Mouse (Mus musculus): Measurements from ENCODE around the gene Pnmal2. TPM values are rescaled to one million over a fixed set of nuclear protein-coding genes. Genes with fewer than 3 reads are reported as not detected.

Pnmal2 gene
- polyA plus RNA-seq, 2 experiments: 13.9 to 18.8 TPM

DNA sequence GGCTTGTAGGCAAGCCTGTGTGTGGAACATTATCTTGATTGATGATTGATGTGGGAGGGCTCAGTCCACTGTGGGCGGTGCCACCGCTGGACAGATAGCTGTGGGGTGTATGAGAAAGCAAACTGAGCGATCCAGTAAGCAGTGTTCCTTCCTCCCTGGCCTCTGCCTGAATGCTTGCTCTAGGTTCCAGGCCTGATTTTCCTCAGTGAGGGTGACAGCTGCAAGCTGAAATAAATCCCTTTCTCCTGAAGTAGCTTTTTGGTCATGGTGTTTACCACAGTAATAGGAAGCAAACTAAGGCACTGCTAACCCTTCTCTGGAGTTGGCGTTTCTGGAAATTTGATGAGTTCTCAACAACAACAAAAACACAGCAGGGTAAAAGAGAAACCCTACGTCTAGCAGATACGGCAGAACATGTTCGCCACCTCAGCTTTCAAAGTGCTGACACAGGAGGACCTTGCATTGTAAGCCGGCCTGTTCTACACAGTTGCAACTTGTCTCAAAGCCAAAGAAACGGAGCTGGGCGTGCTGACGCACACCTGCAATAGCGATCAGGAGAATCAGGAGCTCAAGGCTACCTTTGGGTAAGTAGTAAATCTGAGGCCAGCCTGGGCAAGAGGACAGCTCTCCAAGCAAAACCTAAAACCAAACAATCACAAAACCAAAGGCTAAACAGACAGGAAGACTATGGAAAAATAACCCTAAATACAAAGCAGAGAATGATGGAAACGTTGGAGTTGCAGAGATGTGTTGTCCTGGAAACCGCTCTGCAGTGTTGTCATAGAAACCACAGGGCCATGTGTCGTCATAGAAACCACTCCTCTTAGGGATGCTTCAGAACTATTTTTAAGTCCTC lies 12.2 kb downstream of the Pnmal2 start:
- WGBS: 58% methylated on average over 15 of the region's 15 CpGs
- Histone ChIP-seq H3K9me3 (ENCODE audit: control insufficient read depth, low read length) (no peaks in the 10 kb centered on the region), H3K36me3 (ENCODE audit: control insufficient read depth, insufficient read depth, low read length) (no peaks in the 10 kb centered on the region), H3K9ac (ENCODE audit: low read depth, low read length, severe bottlenecking) (no peak overlapping the region), H3K27ac (replicated peaks; ENCODE audit: low read depth, low read length) (no peak overlapping the region), H3K27me3 (ENCODE audit: control insufficient read depth, insufficient read depth, low read length) (no peaks in the 10 kb centered on the region), H3K4me1 (ENCODE audit: control insufficient read depth, insufficient read depth, low read length) (no peaks in the 10 kb centered on the region), H3K4me3 (replicated peaks; ENCODE audit: low read length) (no peak overlapping the region), H3K4me2 (replicated peaks; ENCODE audit: low read depth, low read length, severe bottlenecking) (no peak overlapping the region)
- DNase-seq (ENCODE audit: low spot score) (no peak), ATAC-seq (ENCODE audit: low FRiP score, low read depth) (no peak; the same call in 1 of the 2 replicates)
- TF ChIP-seq POLR2A (IDR thresholded peaks at IDR 0.05; ENCODE audit: borderline replicate concordance, extremely low read depth, insufficient read depth, insufficient read length): no peak

DNA sequence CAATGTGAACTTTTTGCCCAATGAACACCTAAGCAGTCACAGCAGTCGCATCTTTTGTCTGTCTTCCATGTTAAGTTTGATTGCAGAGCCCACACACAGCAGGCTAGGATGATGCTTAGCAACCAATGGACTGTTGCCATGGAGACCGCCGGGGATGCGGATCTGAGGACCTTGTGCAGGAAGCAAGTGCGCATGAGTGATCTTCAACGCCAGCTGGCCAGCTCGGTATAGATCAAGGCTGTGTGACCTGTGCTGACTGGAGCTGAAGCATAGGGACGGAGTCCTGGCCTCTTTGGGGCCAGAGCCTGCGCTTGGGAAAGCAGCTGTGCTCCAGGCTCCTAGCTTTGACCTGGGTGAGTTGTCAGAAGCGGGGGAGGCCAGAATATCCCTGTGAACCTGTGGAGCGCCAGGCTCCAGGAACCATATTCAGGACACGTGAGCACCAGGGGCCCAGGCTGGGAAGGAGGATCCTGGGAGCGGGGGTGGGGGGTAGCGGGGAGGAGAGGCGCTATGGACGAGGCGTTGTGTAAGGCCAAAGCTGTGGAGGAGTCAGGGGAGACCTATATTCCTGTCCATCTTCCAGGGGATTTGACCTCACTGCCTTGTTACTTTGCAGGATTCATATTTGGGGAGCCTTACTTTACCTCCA lies 15.2 kb downstream of the Pnmal2 start, which contains the start of gene Pnmal1:
Gene Pnmal1, plus strand, starts transcription at position 141 of the 649 bp plus-strand sequence.
- no peak for DNase-seq (ENCODE audit: low spot score)
- WGBS: 23% methylated on average over 17 of the region's 17 CpGs
- Histone ChIP-seq H3K27ac (replicated peaks; ENCODE audit: low read depth, low read length) (no peak within 1 kb of the TSS), H3K36me3 (ENCODE audit: control insufficient read depth, insufficient read depth, low read length) (no peaks in the 10 kb centered on the region), H3K27me3 (ENCODE audit: control insufficient read depth, insufficient read depth, low read length) (no peaks in the 10 kb centered on the region), H3K4me3 (replicated peaks; ENCODE audit: low read length) (no peak within 1 kb of the TSS), H3K4me2 (replicated peaks; ENCODE audit: low read depth, low read length, severe bottlenecking) (peak within 1 kb of the TSS; percentile 24; the same call in 1 of the 2 replicates), H3K4me1 (ENCODE audit: control insufficient read depth, insufficient read depth, low read length) (no peaks in the 10 kb centered on the region), H3K9ac (ENCODE audit: low read depth, low read length, severe bottlenecking) (no peak within 1 kb of the TSS), H3K9me3 (ENCODE audit: control insufficient read depth, low read length) (no peaks in the 10 kb centered on the region)
- peak; percentile 71 for ATAC-seq (ENCODE audit: low FRiP score, low read depth)
- TF ChIP-seq POLR2A (IDR thresholded peaks at IDR 0.05; ENCODE audit: borderline replicate concordance, extremely low read depth, insufficient read depth, insufficient read length): no peak

DNA sequence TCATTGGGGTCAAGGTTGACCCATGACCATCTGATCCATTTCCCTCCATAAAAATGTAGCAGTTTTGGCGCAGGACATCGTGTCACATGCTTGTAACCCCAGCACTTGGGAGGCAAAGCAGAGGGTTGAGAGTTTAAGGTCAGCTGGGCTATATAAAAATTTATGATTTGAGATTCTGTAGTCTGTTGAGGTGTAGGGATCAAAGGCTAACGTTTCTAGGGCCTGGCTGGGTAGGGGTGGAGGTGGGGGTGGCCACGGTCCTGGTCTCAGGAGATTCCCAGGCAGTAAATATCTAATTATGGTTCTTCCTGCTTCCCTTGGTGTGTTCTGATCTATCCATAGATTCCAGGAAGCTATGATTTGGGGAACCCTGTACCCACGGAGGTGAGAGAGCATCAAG lies 17.2 kb downstream of the Pnmal2 start:
- 55% methylated on average over 5 of the region's 5 CpGs for WGBS

DNA sequence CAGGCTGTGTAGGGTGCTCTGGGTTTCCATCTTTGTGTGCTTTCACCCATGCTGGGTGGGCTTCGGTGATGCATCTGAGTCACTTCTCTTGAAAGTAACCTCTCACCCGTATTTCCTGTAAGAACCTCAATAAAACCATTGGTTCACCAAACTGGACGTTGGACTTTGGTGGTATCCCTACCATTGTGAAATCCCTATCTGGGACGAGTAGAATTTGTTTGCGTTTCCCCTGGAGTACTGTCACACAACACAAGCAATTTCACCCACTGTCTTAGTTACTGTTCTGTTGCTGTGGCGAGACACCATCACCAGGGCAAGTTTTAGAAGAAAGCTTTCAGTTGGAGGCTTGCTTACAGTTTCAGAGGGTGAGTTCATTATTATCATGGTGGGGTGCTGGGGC lies 23.9 kb downstream of the Pnmal2 start:
- DNase-seq (ENCODE audit: low spot score) (no peak), ATAC-seq (ENCODE audit: low FRiP score, low read depth) (no peak)
- no peak overlapping the region for H3K27ac ChIP-seq (replicated peaks; ENCODE audit: low read depth, low read length)
- H3K9me3 ChIP-seq (ENCODE audit: control insufficient read depth, low read length): no peaks in the 10 kb centered on the region
- H3K4me2 ChIP-seq (replicated peaks; ENCODE audit: low read depth, low read length, severe bottlenecking): no peak overlapping the region
- no peak overlapping the region for H3K4me3 ChIP-seq (replicated peaks; ENCODE audit: low read length)
- H3K9ac ChIP-seq (ENCODE audit: low read depth, low read length, severe bottlenecking): no peak overlapping the region
- H3K36me3 ChIP-seq (ENCODE audit: control insufficient read depth, insufficient read depth, low read length): no peaks in the 10 kb centered on the region
- no peaks in the 10 kb centered on the region for H3K4me1 ChIP-seq (ENCODE audit: control insufficient read depth, insufficient read depth, low read length)
- TF ChIP-seq POLR2A (IDR thresholded peaks at IDR 0.05; ENCODE audit: borderline replicate concordance, extremely low read depth, insufficient read depth, insufficient read length): no peak
- WGBS: 89% methylated on average over 6 of the region's 6 CpGs
- H3K27me3 ChIP-seq (ENCODE audit: control insufficient read depth, insufficient read depth, low read length): no peaks in the 10 kb centered on the region

More for the DNA sequence above, 17.2 kb downstream of the Pnmal2 start:
- TF ChIP-seq POLR2A (IDR thresholded peaks at IDR 0.05; ENCODE audit: borderline replicate concordance, extremely low read depth, insufficient read depth, insufficient read length): no peak
- DNase-seq (ENCODE audit: low spot score) (no peak), ATAC-seq (ENCODE audit: low FRiP score, low read depth) (no peak)
- H3K9ac ChIP-seq (ENCODE audit: low read depth, low read length, severe bottlenecking): no peak overlapping the region
- no peaks in the 10 kb centered on the region for H3K9me3 ChIP-seq (ENCODE audit: control insufficient read depth, low read length)
- H3K27me3 ChIP-seq (ENCODE audit: control insufficient read depth, insufficient read depth, low read length): no peaks in the 10 kb centered on the region
- H3K36me3 ChIP-seq (ENCODE audit: control insufficient read depth, insufficient read depth, low read length): no peaks in the 10 kb centered on the region
- H3K4me2 ChIP-seq (replicated peaks; ENCODE audit: low read depth, low read length, severe bottlenecking): no peak overlapping the region
- H3K4me3 ChIP-seq (replicated peaks; ENCODE audit: low read length): no peak overlapping the region
- H3K4me1 ChIP-seq (ENCODE audit: control insufficient read depth, insufficient read depth, low read length): no peaks in the 10 kb centered on the region
- no peak overlapping the region for H3K27ac ChIP-seq (replicated peaks; ENCODE audit: low read depth, low read length)

DNA sequence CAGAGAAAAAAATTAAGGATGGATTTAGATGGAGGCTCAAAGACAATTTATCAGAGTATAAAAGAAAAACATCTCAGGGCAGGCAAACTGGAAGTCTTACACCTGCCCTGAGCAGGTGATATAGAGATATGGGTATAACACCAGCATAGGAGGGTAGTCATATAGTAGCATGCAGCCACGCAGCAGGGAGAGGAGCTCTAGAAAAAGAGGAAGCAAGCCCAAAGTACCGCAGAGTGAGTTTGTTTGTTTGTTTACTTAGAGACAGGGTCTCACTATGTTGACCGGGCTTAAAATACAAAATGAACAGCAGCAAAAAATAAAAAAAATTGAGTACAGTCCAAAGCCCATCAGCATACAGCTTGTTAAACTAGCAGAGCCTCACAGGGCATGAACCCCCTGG lies 26.7 kb downstream of the Pnmal2 start:
- no peak overlapping the region for H3K4me3 ChIP-seq (replicated peaks; ENCODE audit: low read length)
- no peak for TF ChIP-seq POLR2A (IDR thresholded peaks at IDR 0.05; ENCODE audit: borderline replicate concordance, extremely low read depth, insufficient read depth, insufficient read length)

More for the DNA sequence above, 26.7 kb downstream of the Pnmal2 start:
- Histone ChIP-seq H3K4me2 (replicated peaks; ENCODE audit: low read depth, low read length, severe bottlenecking) (no peak overlapping the region), H3K4me1 (ENCODE audit: control insufficient read depth, insufficient read depth, low read length) (no peaks in the 10 kb centered on the region), H3K27ac (replicated peaks; ENCODE audit: low read depth, low read length) (no peak overlapping the region), H3K36me3 (ENCODE audit: control insufficient read depth, insufficient read depth, low read length) (no peaks in the 10 kb centered on the region), H3K27me3 (ENCODE audit: control insufficient read depth, insufficient read depth, low read length) (no peaks in the 10 kb centered on the region), H3K9ac (ENCODE audit: low read depth, low read length, severe bottlenecking) (no peak overlapping the region), H3K9me3 (ENCODE audit: control insufficient read depth, low read length) (no peaks in the 10 kb centered on the region)
- DNase-seq (ENCODE audit: low spot score) (no peak), ATAC-seq (ENCODE audit: low FRiP score, low read depth) (no peak)
- WGBS: 87% methylated on average over 3 of the region's 3 CpGs

All from limb, embryonic 14.5 days (tissue).